Mouse (Mus musculus): ENCODE results near the gene Grin2d. TPM values are rescaled to one million over a fixed set of nuclear protein-coding genes. Genes with fewer than 3 reads are reported as not detected.

The Grin2d gene
- polyA plus RNA-seq, 1 experiment from 2014 or later: 1.6 TPM

GRCm38 (mm10) chr7:45895931-45896516 is 17.8 kb upstream of the Grin2d start:
- peak overlapping the region; percentile 4; the same call in 1 of the 2 replicates for H3K4me3 ChIP-seq
- no peak overlapping the region for H3K27ac ChIP-seq
- no peaks in the 10 kb centered on the region for H3K9me3 ChIP-seq (replicated peaks)
- H3K27me3 ChIP-seq: peaks cover 9% of the 10 kb centered on the region; the same call in 1 of the 2 replicates
- H3K4me2 ChIP-seq (replicated peaks): peak overlapping the region; percentile 67
- ATAC-seq (ENCODE audit: low FRiP score): peak; percentile 53
- H3K36me3 ChIP-seq: no peaks in the 10 kb centered on the region
- peaks cover 8% of the 10 kb centered on the region; the same call in 1 of the 2 replicates for H3K4me1 ChIP-seq
- 73% methylated on average over 6 of the region's 6 CpGs for WGBS
- H3K9ac ChIP-seq: no peak overlapping the region

- ATAC-seq (ENCODE audit: low FRiP score): no peak
- no peak overlapping the region for H3K4me2 ChIP-seq (replicated peaks)
Measured at GRCm38 (mm10) chr7:45892651-45893050, 14.5 kb upstream of the Grin2d start.

GRCm38 (mm10) chr7:45887246-45887645 is 9.1 kb upstream of the Grin2d start:
- Histone ChIP-seq H3K4me3 (no peak overlapping the region), H3K27me3 (no peaks in the 10 kb centered on the region), H3K4me2 (replicated peaks) (no peak overlapping the region), H3K27ac (no peak overlapping the region), H3K9me3 (replicated peaks) (no peaks in the 10 kb centered on the region), H3K4me1 (no peaks in the 10 kb centered on the region), H3K9ac (no peak overlapping the region), H3K36me3 (peaks cover 34% of the 10 kb centered on the region)
- 56% methylated on average over 3 of the region's 3 CpGs for WGBS
- ATAC-seq (ENCODE audit: low FRiP score): no peak

More at GRCm38 (mm10) chr7:45892651-45893050, 14.5 kb upstream of the Grin2d start:
- Histone ChIP-seq H3K4me1 (peaks cover 8% of the 10 kb centered on the region; the same call in 1 of the 2 replicates), H3K36me3 (no peaks in the 10 kb centered on the region), H3K27me3 (peaks cover 9% of the 10 kb centered on the region; the same call in 1 of the 2 replicates), H3K27ac (no peak overlapping the region), H3K9ac (no peak overlapping the region), H3K9me3 (replicated peaks) (no peaks in the 10 kb centered on the region), H3K4me3 (no peak overlapping the region)
- 89% methylated on average over 2 of the region's 2 CpGs for WGBS

- no peak overlapping the region for H3K27ac ChIP-seq
- peaks cover 90% of the 10 kb centered on the region for H3K36me3 ChIP-seq
- no peaks in the 10 kb centered on the region for H3K4me1 ChIP-seq
- 0 out of 2 replicates have a peak, but pooled peaks cover 2% of the 10 kb centered on the region for H3K9me3 ChIP-seq (replicated peaks)
- no peak overlapping the region for H3K4me3 ChIP-seq
- H3K9ac ChIP-seq: no peak overlapping the region
- no peak for ATAC-seq (ENCODE audit: low FRiP score)
- H3K27me3 ChIP-seq: no peaks in the 10 kb centered on the region
- no peak overlapping the region for H3K4me2 ChIP-seq (replicated peaks)
- WGBS: 93% methylated on average over 2 of the region's 2 CpGs
Measured at GRCm38 (mm10) chr7:45881011-45881410, 2.8 kb upstream of the Grin2d start.

GRCm38 (mm10) chr7:45880531-45880930 is 2.4 kb upstream of the Grin2d start:
- no peak for ATAC-seq (ENCODE audit: low FRiP score)
- H3K27ac ChIP-seq: no peak overlapping the region
- H3K9me3 ChIP-seq (replicated peaks): 0 out of 2 replicates have a peak, but pooled peaks cover 2% of the 10 kb centered on the region
- no peaks in the 10 kb centered on the region for H3K4me1 ChIP-seq
- H3K27me3 ChIP-seq: no peaks in the 10 kb centered on the region
- WGBS: 95% methylated on average over 4 of the region's 4 CpGs
- H3K9ac ChIP-seq: no peak overlapping the region
- H3K4me3 ChIP-seq: no peak overlapping the region
- H3K4me2 ChIP-seq (replicated peaks): no peak overlapping the region
- peaks cover 90% of the 10 kb centered on the region for H3K36me3 ChIP-seq

GRCm38 (mm10) chr7:45876895-45877294 is 1.3 kb downstream of the Grin2d start:
- Histone ChIP-seq H3K27me3 (no peaks in the 10 kb centered on the region), H3K4me3 (no peak overlapping the region), H3K27ac (no peak overlapping the region), H3K9ac (no peak overlapping the region), H3K9me3 (replicated peaks) (0 out of 2 replicates have a peak, but pooled peaks cover 2% of the 10 kb centered on the region), H3K4me1 (peaks cover 18% of the 10 kb centered on the region), H3K4me2 (replicated peaks) (no peak overlapping the region), H3K36me3 (peaks cover 65% of the 10 kb centered on the region)
- no peak for ATAC-seq (ENCODE audit: low FRiP score)
- 90% methylated on average over 7 of the region's 7 CpGs for WGBS

- 3% methylated on average over 27 of the region's 28 CpGs for WGBS
- Histone ChIP-seq H3K9ac (peak overlapping the region; percentile 96), H3K27ac (peak overlapping the region; percentile 86), H3K4me1 (peaks cover 47% of the 10 kb centered on the region), H3K4me2 (replicated peaks) (peak overlapping the region; percentile 80), H3K4me3 (peak overlapping the region; percentile 76), H3K9me3 (replicated peaks) (no peaks in the 10 kb centered on the region), H3K27me3 (peaks cover 35% of the 10 kb centered on the region), H3K36me3 (peaks cover 29% of the 10 kb centered on the region)
- ATAC-seq (ENCODE audit: low FRiP score): peak; percentile 43
Measured at GRCm38 (mm10) chr7:45873061-45873947, 4.9 kb downstream of the Grin2d start.

- Histone ChIP-seq H3K9me3 (replicated peaks) (no peaks in the 10 kb centered on the region), H3K36me3 (peaks cover 25% of the 10 kb centered on the region), H3K27me3 (peaks cover 42% of the 10 kb centered on the region), H3K27ac (peak within 1 kb of the TSS; percentile 86), H3K9ac (peak within 1 kb of the TSS; percentile 96), H3K4me2 (replicated peaks) (peak within 1 kb of the TSS; percentile 80), H3K4me1 (peaks cover 54% of the 10 kb centered on the region), H3K4me3 (peak within 1 kb of the TSS; percentile 76)
- under 1% methylated on average over 18 of the region's 18 CpGs for WGBS
- ATAC-seq (ENCODE audit: low FRiP score): peak; percentile 65
Measured at GRCm38 (mm10) chr7:45872624-45873023, 5.6 kb downstream of the Grin2d start, which contains the start of gene Kdelr1. Gene Kdelr1, plus strand, starts transcription at chr7:45872772.

- H3K27me3 ChIP-seq: peaks cover 56% of the 10 kb centered on the region
- peak overlapping the region; percentile 39 for H3K4me3 ChIP-seq
- peaks cover 11% of the 10 kb centered on the region; the same call in 1 of the 2 replicates for H3K36me3 ChIP-seq
- 0 out of 2 replicates have a peak, but pooled peaks have one; percentile 4 for ATAC-seq (ENCODE audit: low FRiP score)
- peak overlapping the region; percentile 82 for H3K4me2 ChIP-seq (replicated peaks)
- WGBS: 3% methylated on average over 30 of the region's 30 CpGs
- H3K9ac ChIP-seq: peak overlapping the region; percentile 67
- peak overlapping the region; percentile 55; the same call in 1 of the 2 replicates for H3K27ac ChIP-seq
- H3K9me3 ChIP-seq (replicated peaks): no peaks in the 10 kb centered on the region
- H3K4me1 ChIP-seq: peaks cover 68% of the 10 kb centered on the region
Measured at GRCm38 (mm10) chr7:45870282-45871058, 7.7 kb downstream of the Grin2d start.

- ATAC-seq (ENCODE audit: low FRiP score): no peak
- H3K36me3 ChIP-seq: peaks cover 7% of the 10 kb centered on the region; the same call in 1 of the 2 replicates
- peak overlapping the region; percentile 82 for H3K4me2 ChIP-seq (replicated peaks)
- peak overlapping the region; percentile 39 for H3K4me3 ChIP-seq
- peaks cover 56% of the 10 kb centered on the region for H3K27me3 ChIP-seq
- WGBS: 4% methylated on average over 14 of the region's 14 CpGs
- H3K4me1 ChIP-seq: peaks cover 64% of the 10 kb centered on the region
- 0 out of 2 replicates have a peak overlapping the region, but pooled peaks have one; percentile 12 for H3K27ac ChIP-seq
- H3K9me3 ChIP-seq (replicated peaks): no peaks in the 10 kb centered on the region
- peak overlapping the region; percentile 67 for H3K9ac ChIP-seq
Measured at GRCm38 (mm10) chr7:45869787-45870186, 8.4 kb downstream of the Grin2d start.

- ATAC-seq (ENCODE audit: low FRiP score): no peak
- H3K4me2 ChIP-seq (replicated peaks): peak overlapping the region; percentile 82
- peaks cover 56% of the 10 kb centered on the region for H3K27me3 ChIP-seq
- H3K4me1 ChIP-seq: peaks cover 58% of the 10 kb centered on the region
- H3K9me3 ChIP-seq (replicated peaks): no peaks in the 10 kb centered on the region
- 0 out of 2 replicates have a peak, but pooled peaks cover 2% of the 10 kb centered on the region for H3K36me3 ChIP-seq
- H3K4me3 ChIP-seq: peak overlapping the region; percentile 39
- 18% methylated on average over 8 of the region's 8 CpGs for WGBS
- peak overlapping the region; percentile 67 for H3K9ac ChIP-seq
- H3K27ac ChIP-seq: 0 out of 2 replicates have a peak overlapping the region, but pooled peaks have one; percentile 12
Measured at GRCm38 (mm10) chr7:45869107-45869670, 9.0 kb downstream of the Grin2d start.

Data from hindbrain, embryonic 12.5 days (tissue).